Mouse (Mus musculus): ENCODE results near the gene Tyk2. TPM values are rescaled to one million over a fixed set of nuclear protein-coding genes. Genes with fewer than 3 reads are reported as not detected.

Gene Tyk2
- polyA plus RNA-seq, 1 experiment from 2014 or later: 10.8 TPM

- Histone ChIP-seq H3K27me3 (ENCODE audit: control insufficient read depth, insufficient read depth, low read length) (peaks cover 53% of the 10 kb centered on the region), H3K9ac (ENCODE audit: low read length) (no peak overlapping the region), H3K4me1 (replicated peaks; ENCODE audit: control insufficient read depth, insufficient read depth, low read length) (peaks cover 17% of the 10 kb centered on the region), H3K4me3 (ENCODE audit: low read depth, low read length) (peak overlapping the region; percentile 34; the same call in 1 of the 2 replicates), H3K27ac (ENCODE audit: low read depth, low read length) (no peak overlapping the region), H3K36me3 (ENCODE audit: control insufficient read depth, insufficient read depth, low read length) (no peaks in the 10 kb centered on the region), H3K4me2 (ENCODE audit: low read depth, low read length, severe bottlenecking) (no peak overlapping the region; the same call in 1 of the 2 replicates), H3K9me3 (ENCODE audit: control insufficient read depth, low read length) (no peaks in the 10 kb centered on the region)
- 38% methylated on average over 3 of the region's 3 CpGs for whole genome bisulfite sequencing
- ATAC-seq (replicated peaks; ENCODE audit: low FRiP score) (no peak), DNase-seq (ENCODE audit: low spot score) (no peak)
Observed at GRCm38 (mm10) chr9:21166516-21166915, 35.5 kb upstream of the Tyk2 start.

GRCm38 (mm10) chr9:21165952-21166451, 35.0 kb upstream of the Tyk2 start:
- H3K4me1 ChIP-seq (replicated peaks; ENCODE audit: control insufficient read depth, insufficient read depth, low read length): peaks cover 17% of the 10 kb centered on the region
- H3K27ac ChIP-seq (ENCODE audit: low read depth, low read length): no peak overlapping the region
- no peak for ATAC-seq (replicated peaks; ENCODE audit: low FRiP score)
- H3K9ac ChIP-seq (ENCODE audit: low read length): no peak overlapping the region
- H3K4me2 ChIP-seq (ENCODE audit: low read depth, low read length, severe bottlenecking): peak overlapping the region; percentile 57
- H3K27me3 ChIP-seq (ENCODE audit: control insufficient read depth, insufficient read depth, low read length): peaks cover 54% of the 10 kb centered on the region
- peak; percentile 65 for DNase-seq (ENCODE audit: low spot score)
- no peaks in the 10 kb centered on the region for H3K36me3 ChIP-seq (ENCODE audit: control insufficient read depth, insufficient read depth, low read length)
- WGBS: 2% methylated on average over 47 of the region's 47 CpGs
- H3K4me3 ChIP-seq (ENCODE audit: low read depth, low read length): peak overlapping the region; percentile 34
- H3K9me3 ChIP-seq (ENCODE audit: control insufficient read depth, low read length): no peaks in the 10 kb centered on the region

GRCm38 (mm10) chr9:21165041-21165951, 34.3 kb upstream of the Tyk2 start, which contains the start of gene Pde4a:
Pde4a (plus strand) TSS chr9:21165714.
- Histone ChIP-seq H3K27me3 (ENCODE audit: control insufficient read depth, insufficient read depth, low read length) (peaks cover 57% of the 10 kb centered on the region), H3K4me1 (replicated peaks; ENCODE audit: control insufficient read depth, insufficient read depth, low read length) (peaks cover 17% of the 10 kb centered on the region), H3K9me3 (ENCODE audit: control insufficient read depth, low read length) (no peaks in the 10 kb centered on the region), H3K9ac (ENCODE audit: low read length) (no peak within 1 kb of the TSS), H3K36me3 (ENCODE audit: control insufficient read depth, insufficient read depth, low read length) (no peaks in the 10 kb centered on the region), H3K4me2 (ENCODE audit: low read depth, low read length, severe bottlenecking) (peak within 1 kb of the TSS; percentile 57), H3K27ac (ENCODE audit: low read depth, low read length) (no peak within 1 kb of the TSS), H3K4me3 (ENCODE audit: low read depth, low read length) (peak within 1 kb of the TSS; percentile 34)
- ATAC-seq (replicated peaks; ENCODE audit: low FRiP score): no peak
- 2% methylated on average over 63 of the region's 86 CpGs for WGBS
- DNase-seq (ENCODE audit: low spot score): peak; percentile 66

- no peak overlapping the region for H3K27ac ChIP-seq (ENCODE audit: low read depth, low read length)
- under 1% methylated on average over 26 of the region's 26 CpGs for WGBS
Observed at GRCm38 (mm10) chr9:21164072-21164471, 33.0 kb upstream of the Tyk2 start.

GRCm38 (mm10) chr9:21163086-21164050, 32.3 kb upstream of the Tyk2 start:
- Histone ChIP-seq H3K27me3 (ENCODE audit: control insufficient read depth, insufficient read depth, low read length) (peaks cover 57% of the 10 kb centered on the region), H3K4me2 (ENCODE audit: low read depth, low read length, severe bottlenecking) (no peak overlapping the region), H3K4me3 (ENCODE audit: low read depth, low read length) (no peak overlapping the region), H3K27ac (ENCODE audit: low read depth, low read length) (no peak overlapping the region), H3K9ac (ENCODE audit: low read length) (no peak overlapping the region), H3K4me1 (replicated peaks; ENCODE audit: control insufficient read depth, insufficient read depth, low read length) (peaks cover 17% of the 10 kb centered on the region), H3K36me3 (ENCODE audit: control insufficient read depth, insufficient read depth, low read length) (no peaks in the 10 kb centered on the region), H3K9me3 (ENCODE audit: control insufficient read depth, low read length) (no peaks in the 10 kb centered on the region)
- DNase-seq (ENCODE audit: low spot score) (no peak), ATAC-seq (replicated peaks; ENCODE audit: low FRiP score) (no peak)
- WGBS: 32% methylated on average over 11 of the region's 11 CpGs

More at GRCm38 (mm10) chr9:21164072-21164471, 33.0 kb upstream of the Tyk2 start:
- Histone ChIP-seq H3K27me3 (ENCODE audit: control insufficient read depth, insufficient read depth, low read length) (peaks cover 57% of the 10 kb centered on the region), H3K9me3 (ENCODE audit: control insufficient read depth, low read length) (no peaks in the 10 kb centered on the region), H3K36me3 (ENCODE audit: control insufficient read depth, insufficient read depth, low read length) (no peaks in the 10 kb centered on the region), H3K9ac (ENCODE audit: low read length) (no peak overlapping the region), H3K4me2 (ENCODE audit: low read depth, low read length, severe bottlenecking) (0 out of 2 replicates have a peak overlapping the region, but pooled peaks have one; percentile 18), H3K4me3 (ENCODE audit: low read depth, low read length) (no peak overlapping the region), H3K4me1 (replicated peaks; ENCODE audit: control insufficient read depth, insufficient read depth, low read length) (peaks cover 17% of the 10 kb centered on the region)
- ATAC-seq (replicated peaks; ENCODE audit: low FRiP score): no peak
- no peak for DNase-seq (ENCODE audit: low spot score)

- Histone ChIP-seq H3K4me1 (replicated peaks; ENCODE audit: control insufficient read depth, insufficient read depth, low read length) (peaks cover 14% of the 10 kb centered on the region), H3K4me2 (ENCODE audit: low read depth, low read length, severe bottlenecking) (peak overlapping the region; percentile 52), H3K36me3 (ENCODE audit: control insufficient read depth, insufficient read depth, low read length) (no peaks in the 10 kb centered on the region), H3K4me3 (ENCODE audit: low read depth, low read length) (peak overlapping the region; percentile 35), H3K27me3 (ENCODE audit: control insufficient read depth, insufficient read depth, low read length) (peaks cover 46% of the 10 kb centered on the region), H3K9ac (ENCODE audit: low read length) (peak overlapping the region; percentile 69), H3K27ac (ENCODE audit: low read depth, low read length) (no peak overlapping the region), H3K9me3 (ENCODE audit: control insufficient read depth, low read length) (no peaks in the 10 kb centered on the region)
- DNase-seq (ENCODE audit: low spot score) (peak; percentile 95), ATAC-seq (replicated peaks; ENCODE audit: low FRiP score) (peak; percentile 79)
- WGBS: under 1% methylated on average over 52 of the region's 52 CpGs
Observed at GRCm38 (mm10) chr9:21161209-21161909, 30.3 kb upstream of the Tyk2 start.

GRCm38 (mm10) chr9:21154787-21155186, 23.7 kb upstream of the Tyk2 start:
- no peak overlapping the region for H3K4me2 ChIP-seq (ENCODE audit: low read depth, low read length, severe bottlenecking)
- no peaks in the 10 kb centered on the region for H3K9me3 ChIP-seq (ENCODE audit: control insufficient read depth, low read length)
- H3K27me3 ChIP-seq (ENCODE audit: control insufficient read depth, insufficient read depth, low read length): no peaks in the 10 kb centered on the region
- ATAC-seq (replicated peaks; ENCODE audit: low FRiP score) (no peak), DNase-seq (ENCODE audit: low spot score) (no peak)
- H3K4me3 ChIP-seq (ENCODE audit: low read depth, low read length): no peak overlapping the region
- H3K9ac ChIP-seq (ENCODE audit: low read length): no peak overlapping the region
- no peaks in the 10 kb centered on the region for H3K4me1 ChIP-seq (replicated peaks; ENCODE audit: control insufficient read depth, insufficient read depth, low read length)
- 87% methylated on average over 3 of the region's 3 CpGs for WGBS
- no peak overlapping the region for H3K27ac ChIP-seq (ENCODE audit: low read depth, low read length)
- no peaks in the 10 kb centered on the region for H3K36me3 ChIP-seq (ENCODE audit: control insufficient read depth, insufficient read depth, low read length)

All from forebrain, embryonic 11.5 days (tissue).